In the genomic region with DNA sequence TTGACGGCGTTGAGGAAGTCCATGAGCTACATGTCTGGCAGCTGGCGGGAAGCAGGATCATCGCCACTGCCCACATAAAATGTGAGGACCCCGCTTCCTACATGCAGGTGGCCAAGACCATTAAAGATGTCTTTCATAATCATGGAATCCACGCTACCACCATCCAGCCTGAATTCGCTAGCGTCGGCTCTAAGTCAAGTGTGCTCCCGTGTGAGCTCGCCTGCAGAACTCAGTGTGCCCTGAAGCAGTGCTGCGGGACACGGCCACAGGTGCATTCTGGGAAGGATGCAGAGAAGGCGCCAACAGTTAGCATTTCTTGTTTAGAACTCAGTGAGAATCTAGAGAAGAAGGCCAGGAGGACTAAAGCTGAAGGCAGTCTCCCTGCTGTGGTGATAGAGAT, we compare ENCODE assay signal across 9 mouse cellular contexts. TPM values are rescaled to one million over a fixed set of nuclear protein-coding genes. Genes with fewer than 3 reads are reported as not detected.
DNase-seq lines count a peak whose midpoint lies in the region; ATAC-seq lines count a peak whose summit lies in the region.
"Had no signal": no experiment of that assay in that cellular context is flagged by ENCODE, and none has a peak within 500 bp of the region (broad histone marks: within the 10 kb centered on the region; RNA-seq: fewer than 3 reads in every experiment).

No protein-coding gene starts in this region.

- WGBS in liver, embryonic 13.5 days (ENCODE audit: insufficient replicate concordance) = 92% methylated on average over 14 of the region's 14 CpGs
- WGBS in stomach, embryonic 16.5 days = 95% methylated on average over 14 of the region's 14 CpGs

- H3K36me3 ChIP-seq in megakaryocyte, embryonic 14.5 days (replicated peaks; ENCODE audit: low read length) = peaks cover 70% of the 10 kb centered on the region
- peaks cover 41% of the 10 kb centered on the region for H3K36me3 ChIP-seq in liver, embryonic 13.5 days
- peaks cover 11% of the 10 kb centered on the region for H3K36me3 ChIP-seq in stomach, embryonic 16.5 days (ENCODE audit: control insufficient read depth, insufficient read depth, low read length)

- peak; percentile 90 for DNase-seq in heart, adult 11 months
- DNase-seq in heart, postnatal 25 days (ENCODE audit: low spot score) = no peak
- no peak for DNase-seq in liver, embryonic 13.5 days
- DNase-seq in left cerebral cortex, adult 9 months (ENCODE audit: low spot score in 2 of 2) = no peak
- DNase-seq: thymus, adult 18-20 months had no signal

- intact Hi-C loops in heart, postnatal 25 days (cut with DNase I) = loop anchor here (2.0 to 10.0 kb wide), 2 partner anchors 55 to 195 kb away; a partner anchor contains a TSS

- peak overlapping the region; percentile 19; the same call in 1 of the 2 replicates for H3K9ac ChIP-seq in liver, embryonic 13.5 days
- no peak overlapping the region for H3K9ac ChIP-seq in stomach, embryonic 16.5 days (ENCODE audit: low read length)

- H3K4me3 ChIP-seq in megakaryocyte, embryonic 14.5 days (replicated peaks) = peak overlapping the region; percentile 100
- peak overlapping the region; percentile 98 for H3K4me3 ChIP-seq in liver, embryonic 13.5 days (replicated peaks)
- no peak overlapping the region for H3K4me3 ChIP-seq in stomach, embryonic 16.5 days (replicated peaks; ENCODE audit: low read length)

- peak overlapping the region; percentile 97 for H3K4me2 ChIP-seq in liver, embryonic 13.5 days
- H3K4me2 ChIP-seq in stomach, embryonic 16.5 days (ENCODE audit: low read depth, low read length) = peak overlapping the region; percentile 86

- H3K27ac ChIP-seq in liver, embryonic 13.5 days = no peak overlapping the region
- no peak overlapping the region for H3K27ac ChIP-seq in stomach, embryonic 16.5 days (ENCODE audit: low read length)

- no peak for ATAC-seq in megakaryocyte, adult 5-6 weeks (ENCODE audit: poor library complexity, severe bottlenecking)
- ATAC-seq in liver, embryonic 13.5 days (ENCODE audit: low read depth) = no peak
- ATAC-seq in stomach, embryonic 16.5 days (ENCODE audit: insufficient read depth, low FRiP score) = no peak
- no peak for ATAC-seq in frontal cortex, adult (ENCODE audit: low TSS enrichment)

- H3K4me1 ChIP-seq in megakaryocyte, embryonic 14.5 days = peaks cover 64% of the 10 kb centered on the region
- H3K4me1 ChIP-seq in liver, embryonic 13.5 days (replicated peaks) = peaks cover 60% of the 10 kb centered on the region
- peaks cover 34% of the 10 kb centered on the region for H3K4me1 ChIP-seq in stomach, embryonic 16.5 days (ENCODE audit: control insufficient read depth, insufficient read depth, low read length)

- H3K27me3 ChIP-seq in megakaryocyte, embryonic 14.5 days (replicated peaks) = peaks cover 4% of the 10 kb centered on the region
- H3K27me3 ChIP-seq in liver, embryonic 13.5 days = 0 out of 2 replicates have a peak, but pooled peaks cover 3% of the 10 kb centered on the region
- H3K27me3 ChIP-seq in stomach, embryonic 16.5 days (ENCODE audit: control insufficient read depth, insufficient read depth, low read length) = no peaks in the 10 kb centered on the region

- no peaks in the 10 kb centered on the region for H3K9me3 ChIP-seq in megakaryocyte, embryonic 14.5 days
- H3K9me3 ChIP-seq in liver, embryonic 13.5 days (replicated peaks) = no peaks in the 10 kb centered on the region
- no peaks in the 10 kb centered on the region for H3K9me3 ChIP-seq in stomach, embryonic 16.5 days (replicated peaks; ENCODE audit: control insufficient read depth, low read length)

RNA-seq across cellular contexts. Expression of a gene that starts 2.7 kb away (rescaled TPM):
- total RNA-seq in heart, postnatal 25 days (2021) = 10 to 100 TPM; 18.4 to 25.6 TPM
- 22.9 and 46.4 TPM in 2 replicates for polyA plus RNA-seq in megakaryocyte, embryonic 14.5 days (2012; ENCODE audit: insufficient read depth, low replicate concordance)
- total RNA-seq in megakaryocyte, adult 5-6 weeks (2015) = 10.1 TPM in 2 replicates
- 11.2 and 12.1 TPM in 2 replicates for total RNA-seq in megakaryocyte, adult 5-6 weeks (2017)
- polyA plus RNA-seq in liver, embryonic 13.5 days (2015; fragmentation: Nextera tagmentation; extraction: Ambion mirVana) = 2.7 and 3.0 TPM in 2 replicates
- polyA plus RNA-seq in stomach, embryonic 16.5 days (2015; fragmentation: Nextera tagmentation; extraction: Ambion mirVana) = 1.6 and 1.7 TPM in 2 replicates
